Mouse (Mus musculus): ENCODE results near the gene Fgd5. TPM values are rescaled to one million over a fixed set of nuclear protein-coding genes. Genes with fewer than 3 reads are reported as not detected.
"Not testable (repeated sequence)": the region's sequence is repeated elsewhere in the genome, so short reads cannot be mapped to it uniquely, and the experiment has no call there.

Gene Fgd5
- polyA plus RNA-seq, 1 experiment from 2014 or later = 5.2 TPM

- Histone ChIP-seq H3K27ac (no peak overlapping the region), H3K4me2 (no peak overlapping the region), H3K27me3 (no peaks in the 10 kb centered on the region), H3K9ac (no peak overlapping the region), H3K9me3 (replicated peaks) (no peaks in the 10 kb centered on the region), H3K4me3 (no peak overlapping the region), H3K4me1 (no peaks in the 10 kb centered on the region), H3K36me3 (ENCODE audit: poor library complexity, severe bottlenecking) (no peaks in the 10 kb centered on the region)
- WGBS = 100% methylated on average over 2 of the region's 2 CpGs
- ATAC-seq = no peak
Measured at GRCm38 (mm10) chr6:92080730-92081129, 102.1 kb downstream of the Fgd5 start.

- no peaks in the 10 kb centered on the region for H3K4me1 ChIP-seq
- no peak overlapping the region for H3K4me3 ChIP-seq
- no peak overlapping the region for H3K9ac ChIP-seq
- no peaks in the 10 kb centered on the region for H3K9me3 ChIP-seq (replicated peaks)
- no peak overlapping the region for H3K27ac ChIP-seq
- H3K4me2 ChIP-seq = no peak overlapping the region
- no peaks in the 10 kb centered on the region for H3K36me3 ChIP-seq (ENCODE audit: poor library complexity, severe bottlenecking)
- no peak for ATAC-seq
- 87% methylated on average over 4 of the region's 4 CpGs for WGBS
- no peaks in the 10 kb centered on the region for H3K27me3 ChIP-seq
Measured at GRCm38 (mm10) chr6:92082756-92083155, 104.1 kb downstream of the Fgd5 start.

GRCm38 (mm10) chr6:92084932-92085331 is 106.3 kb downstream of the Fgd5 start:
- 79% methylated on average over 3 of the region's 3 CpGs for WGBS
- Histone ChIP-seq H3K4me2 (no peak overlapping the region), H3K4me1 (peaks cover 1% of the 10 kb centered on the region), H3K9ac (no peak overlapping the region), H3K9me3 (replicated peaks) (no peaks in the 10 kb centered on the region), H3K27ac (no peak overlapping the region), H3K4me3 (no peak overlapping the region), H3K36me3 (ENCODE audit: poor library complexity, severe bottlenecking) (no peaks in the 10 kb centered on the region), H3K27me3 (no peaks in the 10 kb centered on the region)
- no peak for ATAC-seq

DNA sequence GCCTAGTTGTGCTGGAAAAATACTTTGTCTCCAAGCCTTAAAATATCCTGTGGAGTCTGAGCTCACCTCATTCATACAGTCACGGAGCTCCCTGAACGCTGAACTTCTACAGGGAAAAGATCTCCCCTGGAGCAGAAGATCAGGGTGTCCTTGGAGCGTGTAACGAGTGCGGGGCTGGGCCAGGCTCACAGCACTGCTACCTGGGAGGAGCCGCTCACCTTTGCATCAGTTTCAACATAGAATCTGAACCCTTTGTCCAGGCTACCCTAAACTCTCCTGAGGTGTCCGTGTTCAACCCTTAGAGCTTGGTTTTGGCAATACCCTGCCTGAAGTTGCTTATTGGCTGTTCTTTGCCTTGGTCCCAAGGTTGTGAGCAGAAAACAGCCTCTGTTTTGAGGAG is 110.5 kb downstream of the Fgd5 start:
- not testable (repeated sequence) for ATAC-seq; H3K9me3 ChIP-seq (replicated peaks); H3K4me3 ChIP-seq; H3K27me3 ChIP-seq; H3K9ac ChIP-seq; H3K4me2 ChIP-seq; H3K27ac ChIP-seq; H3K36me3 ChIP-seq (ENCODE audit: poor library complexity, severe bottlenecking)
- WGBS = 89% methylated on average over 7 of the region's 7 CpGs
- H3K4me1 ChIP-seq = peaks cover 23% of the 10 kb centered on the region

GRCm38 (mm10) chr6:92089982-92090381 is 111.3 kb downstream of the Fgd5 start:
- H3K4me3 ChIP-seq = no peak overlapping the region
- H3K27me3 ChIP-seq = no peaks in the 10 kb centered on the region
- H3K4me1 ChIP-seq = peaks cover 31% of the 10 kb centered on the region
- H3K4me2 ChIP-seq = peak overlapping the region; percentile 67
- 93% methylated on average over 4 of the region's 4 CpGs for WGBS
- H3K27ac ChIP-seq = no peak overlapping the region
- H3K9me3 ChIP-seq (replicated peaks) = no peaks in the 10 kb centered on the region
- H3K9ac ChIP-seq = peak overlapping the region; percentile 98; the same call in 1 of the 2 replicates
- ATAC-seq = no peak
- H3K36me3 ChIP-seq (ENCODE audit: poor library complexity, severe bottlenecking) = no peaks in the 10 kb centered on the region

- no peaks in the 10 kb centered on the region for H3K36me3 ChIP-seq (ENCODE audit: poor library complexity, severe bottlenecking)
- peak overlapping the region; percentile 98 for H3K9ac ChIP-seq
- ATAC-seq = no peak
- H3K27ac ChIP-seq = peak overlapping the region; percentile 99
- H3K9me3 ChIP-seq (replicated peaks) = no peaks in the 10 kb centered on the region
- peak overlapping the region; percentile 67 for H3K4me2 ChIP-seq
- WGBS = under 1% methylated on average over 4 of the region's 4 CpGs
- peaks cover 32% of the 10 kb centered on the region for H3K4me1 ChIP-seq
- no peaks in the 10 kb centered on the region for H3K27me3 ChIP-seq
- H3K4me3 ChIP-seq = peak overlapping the region; percentile 92
Measured at GRCm38 (mm10) chr6:92090497-92090896, 111.8 kb downstream of the Fgd5 start.

DNA sequence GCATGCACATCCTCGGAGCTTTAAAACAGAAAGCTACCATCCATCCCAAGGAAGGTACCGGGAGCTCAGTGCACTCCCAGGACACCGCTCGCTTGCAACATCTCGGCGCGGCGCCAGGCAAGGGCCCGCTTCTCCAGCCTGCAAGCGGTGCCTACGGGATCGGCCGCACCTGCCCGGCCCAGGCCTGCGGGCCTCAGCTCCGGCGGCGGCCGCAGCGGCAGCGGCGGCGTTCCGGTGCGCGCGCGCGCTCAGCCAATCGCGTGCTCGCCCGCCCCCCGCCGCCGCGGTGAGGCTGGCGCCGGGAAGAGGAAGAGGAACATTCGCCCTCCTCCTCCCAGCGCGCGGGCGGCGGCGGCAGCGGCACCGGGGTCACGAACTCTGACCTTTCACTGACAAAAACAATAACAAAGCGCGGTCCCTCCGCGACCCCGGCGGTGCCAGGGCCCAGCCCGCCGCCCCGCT is 112.5 kb downstream of the Fgd5 start, which contains the start of gene Nr2c2:
Gene Nr2c2, plus strand, starts transcription at position 261 of the 462 bp plus-strand sequence.
- peak; percentile 75 for ATAC-seq
- under 1% methylated on average over 55 of the region's 58 CpGs for WGBS

DNA sequence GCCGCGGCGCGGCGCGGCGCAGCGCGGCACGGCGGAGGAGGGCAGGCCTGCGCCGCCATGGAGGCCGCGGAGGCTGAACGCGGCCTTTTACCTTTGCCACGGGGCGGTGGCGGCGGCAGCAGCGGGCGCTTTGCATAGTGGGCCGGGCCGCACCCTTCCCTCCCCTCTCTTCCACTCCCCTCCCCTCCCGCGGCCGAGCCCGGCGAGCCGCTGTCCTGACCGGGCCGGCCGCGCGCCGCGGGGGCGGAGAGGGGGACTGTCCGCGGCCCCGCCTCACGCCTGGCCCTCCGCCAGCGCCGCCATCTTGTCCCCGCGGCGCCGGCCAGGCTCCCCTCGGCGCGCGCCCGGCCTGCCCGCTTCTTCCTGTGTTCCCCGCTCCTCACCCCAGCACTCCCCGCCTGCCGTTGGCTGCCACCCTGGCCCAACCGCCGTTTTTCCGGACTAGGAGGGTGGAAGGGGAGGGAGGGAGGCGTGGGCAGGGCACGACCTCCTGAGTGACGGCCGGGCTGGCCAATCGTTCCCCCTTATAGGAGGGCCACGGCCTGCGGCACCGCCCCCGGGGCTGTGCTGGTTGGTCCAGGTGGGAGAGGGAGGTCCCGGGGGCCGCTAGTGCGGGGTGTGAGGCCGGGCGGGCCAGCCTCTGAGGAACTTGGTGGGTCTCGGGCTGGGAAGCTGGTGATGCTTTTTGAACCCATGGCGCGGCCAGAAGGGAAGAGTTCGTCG is 113.2 kb downstream of the Fgd5 start:
- Histone ChIP-seq H3K4me3 (peak overlapping the region; percentile 92), H3K27me3 (no peaks in the 10 kb centered on the region), H3K27ac (peak overlapping the region; percentile 99), H3K36me3 (ENCODE audit: poor library complexity, severe bottlenecking) (no peaks in the 10 kb centered on the region), H3K4me2 (peak overlapping the region; percentile 67), H3K9ac (peak overlapping the region; percentile 98), H3K9me3 (replicated peaks) (no peaks in the 10 kb centered on the region), H3K4me1 (peaks cover 32% of the 10 kb centered on the region)
- peak; percentile 99 for ATAC-seq
- WGBS = under 1% methylated on average over 49 of the region's 81 CpGs

More for the DNA sequence above, 112.5 kb downstream of the Fgd5 start, which contains the start of gene Nr2c2:
- Histone ChIP-seq H3K4me2 (peak within 1 kb of the TSS; percentile 67), H3K9me3 (replicated peaks) (no peaks in the 10 kb centered on the region), H3K27me3 (no peaks in the 10 kb centered on the region), H3K9ac (peak within 1 kb of the TSS; percentile 98), H3K4me3 (peak within 1 kb of the TSS; percentile 92), H3K4me1 (peaks cover 32% of the 10 kb centered on the region), H3K36me3 (ENCODE audit: poor library complexity, severe bottlenecking) (no peaks in the 10 kb centered on the region), H3K27ac (peak within 1 kb of the TSS; percentile 99)

GRCm38 (mm10) chr6:92092737-92093136 is 114.1 kb downstream of the Fgd5 start:
- 5% methylated on average over 3 of the region's 3 CpGs for WGBS

DNA sequence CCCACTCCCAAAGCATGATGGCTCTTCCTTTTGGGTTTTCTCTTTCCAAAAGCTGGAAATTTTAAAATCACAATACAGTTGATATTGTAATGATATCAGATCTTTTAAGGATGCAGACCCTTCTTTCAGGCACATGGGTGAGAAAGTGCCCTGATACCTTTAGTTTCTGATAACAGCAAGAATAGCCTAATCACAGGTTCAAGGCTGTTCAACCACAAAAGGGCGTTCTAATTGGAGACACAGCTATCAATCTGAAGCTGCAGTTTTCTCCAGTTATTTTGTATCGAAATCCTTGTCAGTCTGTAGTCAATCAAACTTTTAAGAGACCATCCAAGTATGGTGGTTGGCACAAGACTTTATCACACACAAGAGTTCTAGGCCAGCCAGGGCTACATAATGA is 115.2 kb downstream of the Fgd5 start:
- ATAC-seq = no peak
- Histone ChIP-seq H3K27ac (no peak overlapping the region), H3K4me1 (peaks cover 32% of the 10 kb centered on the region), H3K36me3 (ENCODE audit: poor library complexity, severe bottlenecking) (no peaks in the 10 kb centered on the region), H3K9ac (no peak overlapping the region), H3K4me2 (no peak overlapping the region), H3K4me3 (no peak overlapping the region), H3K9me3 (replicated peaks) (no peaks in the 10 kb centered on the region), H3K27me3 (no peaks in the 10 kb centered on the region)
- WGBS = 91% methylated on average over 2 of the region's 2 CpGs

More at GRCm38 (mm10) chr6:92092737-92093136, 114.1 kb downstream of the Fgd5 start:
- Histone ChIP-seq H3K9ac (peak overlapping the region; percentile 98), H3K9me3 (replicated peaks) (no peaks in the 10 kb centered on the region), H3K27me3 (no peaks in the 10 kb centered on the region), H3K4me3 (peak overlapping the region; percentile 92), H3K4me2 (peak overlapping the region; percentile 67), H3K27ac (peak overlapping the region; percentile 99), H3K36me3 (ENCODE audit: poor library complexity, severe bottlenecking) (no peaks in the 10 kb centered on the region), H3K4me1 (peaks cover 32% of the 10 kb centered on the region)
- ATAC-seq = no peak

DNA sequence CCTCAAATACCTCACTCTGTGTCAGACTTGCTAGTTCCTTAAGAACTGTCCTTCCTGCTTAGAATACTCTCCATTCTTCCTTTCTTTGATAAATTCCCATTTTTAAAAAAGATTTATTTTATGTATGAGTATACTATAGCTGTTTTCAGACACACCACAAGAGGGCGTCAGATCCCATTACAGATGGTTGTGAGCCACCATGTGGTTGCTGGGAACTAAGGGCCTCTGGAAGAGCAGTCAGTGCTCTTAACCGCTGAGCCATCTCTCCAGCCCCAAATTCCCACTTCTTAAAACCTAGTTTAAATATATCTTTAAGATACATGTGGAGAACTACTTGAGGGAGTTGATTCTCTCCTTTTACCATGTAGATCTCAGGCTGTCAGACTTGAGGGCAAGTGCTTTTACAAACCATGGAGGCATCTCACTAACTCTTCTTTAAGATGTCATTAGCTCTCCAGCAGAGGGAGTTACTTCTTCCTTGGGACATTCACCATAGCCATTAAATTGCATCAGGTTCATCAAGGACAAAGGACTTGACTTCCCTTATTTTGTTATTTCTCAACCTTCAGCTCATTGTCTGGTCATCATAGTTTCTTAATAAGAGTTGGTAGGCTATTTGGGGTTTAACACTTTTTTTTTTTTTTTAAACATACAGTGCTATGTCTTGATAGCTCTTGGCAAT is 122.1 kb downstream of the Fgd5 start:
- Histone ChIP-seq H3K4me1 (peaks cover 11% of the 10 kb centered on the region), H3K9me3 (replicated peaks) (no peaks in the 10 kb centered on the region), H3K27me3 (no peaks in the 10 kb centered on the region), H3K4me2 (no peak overlapping the region), H3K4me3 (no peak overlapping the region), H3K36me3 (ENCODE audit: poor library complexity, severe bottlenecking) (no peaks in the 10 kb centered on the region), H3K9ac (no peak overlapping the region), H3K27ac (no peak overlapping the region)
- no peak for ATAC-seq
- WGBS = 75% methylated on average over 2 of the region's 2 CpGs

DNA sequence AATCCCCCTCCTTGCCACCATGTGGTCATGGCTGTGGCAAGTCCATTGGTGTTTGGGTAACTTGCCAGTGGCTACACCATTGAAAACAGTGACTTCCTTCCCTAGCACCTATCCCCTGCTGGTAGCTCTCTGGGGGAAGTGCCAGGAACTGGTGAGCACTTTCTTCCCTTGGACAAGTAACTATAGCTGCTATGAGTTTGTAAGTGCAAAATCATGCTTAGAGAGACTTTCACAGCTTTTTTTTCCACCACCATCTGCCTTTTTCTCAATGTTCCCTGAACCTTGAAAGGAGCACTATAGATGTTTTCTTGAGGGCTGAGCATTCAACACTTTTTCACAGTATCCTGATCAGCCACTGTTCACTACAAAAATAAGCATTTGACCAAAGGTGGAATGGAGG is 145.9 kb downstream of the Fgd5 start:
- Histone ChIP-seq H3K4me2 (no peak overlapping the region), H3K36me3 (ENCODE audit: poor library complexity, severe bottlenecking) (no peaks in the 10 kb centered on the region), H3K4me1 (no peaks in the 10 kb centered on the region), H3K9ac (no peak overlapping the region), H3K9me3 (replicated peaks) (no peaks in the 10 kb centered on the region), H3K27me3 (no peaks in the 10 kb centered on the region), H3K4me3 (no peak overlapping the region), H3K27ac (peak overlapping the region; percentile 48; the same call in 1 of the 2 replicates)
- no peak for ATAC-seq
